9 mouse cellular contexts compared by ENCODE assay signal in genomic region chr5:113986182-113986961, GRCm38 (mm10). TPM values are rescaled to one million over a fixed set of nuclear protein-coding genes. Genes with fewer than 3 reads are reported as not detected.
DNase-seq lines count a peak whose midpoint lies in the region; ATAC-seq and TF ChIP-seq lines count a peak whose summit lies in the region.
"Had no signal": no experiment of that assay in that cellular context is flagged by ENCODE, and none has a peak within 500 bp of the region (broad histone marks: within the 10 kb centered on the region; RNA-seq: fewer than 3 reads in every experiment).

No protein-coding gene starts in this region.

- H3K4me3 ChIP-seq in brown adipose tissue, adult 24 weeks (ENCODE audit: insufficient read depth, low read depth, low read length), result no peak overlapping the region
- H3K4me3 ChIP-seq in heart, postnatal 0 days (ENCODE audit: low read depth, low read length), result no peak overlapping the region
- H3K4me3 ChIP-seq in limb, embryonic 13.5 days, result no peak overlapping the region
- H3K4me3 ChIP-seq in midbrain, embryonic 14.5 days (replicated peaks; ENCODE audit: low read depth, low read length), result no peak overlapping the region

- H3K9ac ChIP-seq in heart, postnatal 0 days (replicated peaks; ENCODE audit: low read depth, low read length), result no peak overlapping the region
- no peak overlapping the region for H3K9ac ChIP-seq in limb, embryonic 13.5 days
- no peak overlapping the region for H3K9ac ChIP-seq in midbrain, embryonic 14.5 days (replicated peaks; ENCODE audit: low read length)

- DNase-seq in embryo, embryonic 9.5 days (ENCODE audit: extremely low spot score), result peak; percentile 22
- DNase-seq in embryo, embryonic 10.5 days (ENCODE audit: low spot score), result no peak
- DNase-seq in heart, postnatal 0 days (ENCODE audit: low spot score), result peak; percentile 28
- peak; percentile 51 for DNase-seq in ovary, postnatal 36 days (ENCODE audit: low spot score)
- DNase-seq in left cerebral cortex, postnatal 14 days (ENCODE audit: low spot score in 2 of 2), result no peak
- DNase-seq in midbrain, embryonic 14.5 days, result no peak

- H3K9me3 ChIP-seq in heart, postnatal 0 days (replicated peaks; ENCODE audit: control insufficient read depth, low read length), result no peaks in the 10 kb centered on the region
- no peaks in the 10 kb centered on the region for H3K9me3 ChIP-seq in limb, embryonic 13.5 days
- H3K9me3 ChIP-seq in midbrain, embryonic 14.5 days (ENCODE audit: control insufficient read depth, low read length), result no peaks in the 10 kb centered on the region

- WGBS in heart, postnatal 0 days, result 29% methylated on average over 9 of the region's 9 CpGs
- 24% methylated on average over 9 of the region's 9 CpGs for WGBS in limb, embryonic 13.5 days
- WGBS in midbrain, embryonic 14.5 days, result 76% methylated on average over 9 of the region's 9 CpGs

- peaks cover 10% of the 10 kb centered on the region; the same call in 1 of the 2 replicates for H3K36me3 ChIP-seq in heart, postnatal 0 days (replicated peaks; ENCODE audit: control insufficient read depth, insufficient read depth, low read length)
- peaks cover 38% of the 10 kb centered on the region for H3K36me3 ChIP-seq in limb, embryonic 13.5 days
- peaks cover 18% of the 10 kb centered on the region; the same call in 1 of the 2 replicates for H3K36me3 ChIP-seq in midbrain, embryonic 14.5 days (ENCODE audit: control insufficient read depth, insufficient read depth, low read length)

- peaks cover 58% of the 10 kb centered on the region for H3K4me1 ChIP-seq in brown adipose tissue, adult 24 weeks (ENCODE audit: control insufficient read depth, insufficient read depth, insufficient read length, low read length)
- H3K4me1 ChIP-seq in heart, postnatal 0 days (ENCODE audit: control insufficient read depth, insufficient read depth), result peaks cover 25% of the 10 kb centered on the region
- peaks cover 24% of the 10 kb centered on the region for H3K4me1 ChIP-seq in limb, embryonic 13.5 days
- peaks cover 11% of the 10 kb centered on the region for H3K4me1 ChIP-seq in midbrain, embryonic 14.5 days (ENCODE audit: control insufficient read depth, insufficient read depth, low read length)

- H3K27ac ChIP-seq in brown adipose tissue, adult 24 weeks (replicated peaks; ENCODE audit: low read depth, low read length), result peak overlapping the region; percentile 62
- H3K27ac ChIP-seq in heart, postnatal 0 days (ENCODE audit: low read depth), result peak overlapping the region; percentile 56
- H3K27ac ChIP-seq in limb, embryonic 13.5 days, result 0 out of 2 replicates have a peak overlapping the region, but pooled peaks have one; percentile 33
- H3K27ac ChIP-seq in midbrain, embryonic 14.5 days (replicated peaks; ENCODE audit: low read depth, low read length), result no peak overlapping the region

- no peak; the same call in 1 of the 2 replicates for TF ChIP-seq CTCF in heart, postnatal 0 days (IDR thresholded peaks at IDR 0.05; ENCODE audit: low read depth)

- H3K4me2 ChIP-seq in heart, postnatal 0 days (ENCODE audit: low read depth, low read length), result no peak overlapping the region
- no peak overlapping the region for H3K4me2 ChIP-seq in limb, embryonic 13.5 days (replicated peaks)
- no peak overlapping the region for H3K4me2 ChIP-seq in midbrain, embryonic 14.5 days (ENCODE audit: low read length)

- intact Hi-C loops in left cerebral cortex, postnatal 14 days (cut with DNase I), result no loop called here

- no peaks in the 10 kb centered on the region for H3K27me3 ChIP-seq in heart, postnatal 0 days (ENCODE audit: control insufficient read depth, insufficient read depth, low read length)
- no peaks in the 10 kb centered on the region for H3K27me3 ChIP-seq in limb, embryonic 13.5 days
- H3K27me3 ChIP-seq in midbrain, embryonic 14.5 days (ENCODE audit: control insufficient read depth, insufficient read depth, low read length), result no peaks in the 10 kb centered on the region

- 0 out of 2 replicates have a peak, but pooled peaks have one; percentile 27 for TF ChIP-seq EP300 in heart, postnatal 0 days (IDR thresholded peaks at IDR 0.05; ENCODE audit: low read depth)

- ATAC-seq in heart, postnatal 0 days (ENCODE audit: insufficient read depth, low read depth), result peak; percentile 55
- ATAC-seq in limb, embryonic 13.5 days (ENCODE audit: low FRiP score, low read depth), result no peak
- ATAC-seq in midbrain, embryonic 14.5 days (ENCODE audit: low FRiP score, low TSS enrichment), result no peak

RNA-seq across cellular contexts. Expression of gene Ssh1, which starts 7.3 kb away (rescaled TPM):
- polyA plus RNA-seq in brown adipose tissue, adult 24 weeks (2012; ENCODE audit: insufficient read depth, insufficient read length, missing spikeins), result 6.2 and 11.7 TPM in 2 replicates
- 7.1 and 10.0 TPM in 2 replicates for total RNA-seq in heart, postnatal 0 days (2014; rRNA removed; ENCODE audit: low replicate concordance)
- 5.8 and 6.8 TPM in 2 replicates for polyA plus RNA-seq in heart, postnatal 0 days (2015; fragmentation: Nextera tagmentation; extraction: Ambion mirVana)
- polyA plus RNA-seq in limb, embryonic 13.5 days (2015; fragmentation: Nextera tagmentation; extraction: Ambion mirVana), result 15.9 and 18.7 TPM in 2 replicates
- 10 to 100 TPM; 19.7 to 21.4 TPM for total RNA-seq in left cerebral cortex, postnatal 14 days (2021)
- 15.5 and 22.4 TPM in 2 replicates for polyA plus RNA-seq in midbrain, embryonic 14.5 days (2014; fragmentation: Nextera tagmentation; extraction: Ambion mirVana)

RNA-seq across cellular contexts. Expression of gene Dao, which starts 17.1 kb away (rescaled TPM):
- polyA plus RNA-seq in brown adipose tissue, adult 24 weeks (2012; ENCODE audit: insufficient read depth, insufficient read length, missing spikeins), result not detected in 2 replicates
- not detected in 2 replicates for total RNA-seq in heart, postnatal 0 days (2014; rRNA removed; ENCODE audit: low replicate concordance)
- polyA plus RNA-seq in heart, postnatal 0 days (2015; fragmentation: Nextera tagmentation; extraction: Ambion mirVana), result not detected in 2 replicates
- not detected in 2 replicates for polyA plus RNA-seq in limb, embryonic 13.5 days (2015; fragmentation: Nextera tagmentation; extraction: Ambion mirVana)
- total RNA-seq in left cerebral cortex, postnatal 14 days (2021), result not detected
- polyA plus RNA-seq in midbrain, embryonic 14.5 days (2014; fragmentation: Nextera tagmentation; extraction: Ambion mirVana), result not detected in 2 replicates
- total RNA-seq: neutrophil, adult 5-6 weeks had no signal

Comparison
In these comparisons a context has a peak if more than half of its experiments do, and no peak if none do; other contexts are left out.
1. DNase-seq: peak in embryo, embryonic 9.5 days (single experiment), heart, postnatal 0 days (single experiment) and ovary, postnatal 36 days (single experiment); none in embryo, embryonic 10.5 days (single experiment), left cerebral cortex, postnatal 14 days (0 of 2) and midbrain, embryonic 14.5 days (single experiment).